Mouse (Mus musculus) natural killer cell, adult 2 months (primary cell): ENCODE results near the gene Ccdc62.

ENCODE experiments used
- DNase-seq, 2 experiments: peaks; one replicate each; pipeline ENCODE4 v3.0.0; 2022; ENCODE audit warnings: low spot score in 2 of 2

Ccdc62 gene

GRCm38 (mm10) chr5:124001274-124001673, 70.8 kb downstream of the Ccdc62 start:
- no peak for DNase-seq

GRCm38 (mm10) chr5:124002876-124003275, 72.4 kb downstream of the Ccdc62 start:
- DNase-seq = no peak

DNA sequence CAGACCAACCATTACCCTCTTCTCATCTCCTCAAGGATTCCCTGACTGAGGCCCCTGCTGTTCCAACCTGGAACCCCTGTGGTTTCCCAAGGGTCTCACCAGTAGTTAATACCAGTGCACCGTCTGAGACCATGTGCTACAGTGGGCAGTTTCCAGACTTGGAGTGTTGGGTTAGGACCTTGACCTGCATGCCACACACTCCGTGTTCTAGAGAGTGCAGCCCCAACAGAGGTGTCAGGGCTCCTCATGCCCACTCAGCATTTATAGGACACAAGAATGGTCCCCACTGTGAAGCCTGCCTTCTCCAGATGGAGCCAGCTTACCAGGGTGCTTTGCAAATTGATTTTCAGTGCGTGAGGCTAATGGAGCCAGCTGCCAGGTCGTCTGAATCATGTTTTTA, 72.9 kb downstream of the Ccdc62 start:
- no peak for DNase-seq

DNA sequence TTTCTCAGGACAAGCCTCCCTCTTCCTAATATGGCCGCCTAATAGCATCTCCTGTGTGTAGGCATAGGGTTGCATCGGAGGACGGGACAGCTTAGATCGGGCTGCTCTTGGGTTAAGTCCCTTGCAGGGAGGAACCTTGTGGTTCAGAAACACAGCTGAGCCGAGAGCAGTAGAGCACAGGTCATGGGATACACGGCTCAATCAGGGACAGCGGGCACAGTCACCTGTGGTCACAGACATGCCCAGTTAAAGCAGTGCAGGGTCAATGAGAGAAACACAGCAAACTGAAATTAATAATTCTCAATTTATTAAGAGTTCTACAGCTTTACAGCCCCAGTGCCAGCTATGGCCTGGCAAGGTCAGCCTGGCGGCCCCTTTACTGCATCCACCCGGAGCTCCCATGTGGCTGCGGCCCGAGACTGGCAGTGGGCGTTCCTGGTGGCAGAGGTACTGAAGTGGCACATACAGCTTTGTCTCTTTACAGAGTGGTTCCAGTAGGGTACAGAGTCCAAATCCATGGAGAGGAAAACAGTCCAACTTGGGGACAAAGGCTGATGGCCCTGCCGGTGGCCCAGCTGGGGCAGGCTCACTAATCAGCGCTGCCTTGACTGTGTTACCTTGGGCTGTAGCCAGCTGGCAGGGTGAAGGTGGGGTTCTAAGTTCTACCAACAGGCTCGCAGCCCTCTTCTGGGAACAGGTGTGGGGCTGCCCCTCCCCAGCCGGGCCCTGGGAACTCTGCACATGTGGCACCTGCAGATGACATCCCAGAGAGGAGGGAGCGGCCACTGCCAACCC, 74.1 kb downstream of the Ccdc62 start:
- DNase-seq = no peak

DNA sequence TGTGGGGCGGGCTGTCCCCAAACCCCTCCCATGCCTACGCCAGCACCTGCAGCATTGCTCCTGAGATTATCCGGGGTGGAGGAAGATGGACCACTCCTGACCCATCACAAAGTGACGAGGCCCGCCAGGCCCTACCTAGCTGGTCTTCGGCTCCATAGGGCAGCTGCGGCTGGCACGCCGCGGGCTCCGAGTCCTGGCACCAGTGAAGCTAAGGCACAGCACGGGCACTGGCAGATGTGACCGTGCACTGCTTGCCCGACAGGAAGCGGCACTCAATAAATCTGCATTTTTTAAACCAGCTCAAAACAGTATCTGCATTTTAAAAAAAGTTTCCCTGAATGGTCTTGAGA, 74.6 kb downstream of the Ccdc62 start:
- DNase-seq = no peak

- DNase-seq = no peak
Measured at GRCm38 (mm10) chr5:124005591-124005990, 75.1 kb downstream of the Ccdc62 start.

- no peak for DNase-seq
Measured at GRCm38 (mm10) chr5:124006082-124006873, 75.8 kb downstream of the Ccdc62 start.

- DNase-seq = peak; percentile 62 to 63
Measured at GRCm38 (mm10) chr5:124006891-124007491, 76.5 kb downstream of the Ccdc62 start.

DNA sequence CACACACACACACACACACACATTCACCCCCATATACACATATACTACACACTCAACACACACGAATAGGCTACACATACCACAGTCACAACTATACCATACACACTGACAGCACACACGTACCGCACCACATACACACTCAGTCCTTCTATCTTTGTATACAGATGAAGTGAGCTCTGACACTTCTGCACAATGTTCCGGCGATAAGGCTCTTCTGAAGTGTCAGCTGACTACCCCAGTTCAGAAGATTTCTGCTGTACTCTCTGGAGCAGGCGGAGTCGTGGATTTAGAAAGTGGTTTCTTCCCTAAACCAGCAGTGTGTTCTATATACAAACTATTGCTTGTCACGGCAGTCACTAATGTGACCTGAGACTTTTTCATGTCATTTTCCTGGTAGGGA, 79.6 kb downstream of the Ccdc62 start:
- DNase-seq = no peak

- DNase-seq = no peak
Measured at GRCm38 (mm10) chr5:124010910-124011655, 80.6 kb downstream of the Ccdc62 start.

- peak in 1 of 2 experiments; percentile 43 for DNase-seq
Measured at GRCm38 (mm10) chr5:124011927-124012326, 81.4 kb downstream of the Ccdc62 start.

DNA sequence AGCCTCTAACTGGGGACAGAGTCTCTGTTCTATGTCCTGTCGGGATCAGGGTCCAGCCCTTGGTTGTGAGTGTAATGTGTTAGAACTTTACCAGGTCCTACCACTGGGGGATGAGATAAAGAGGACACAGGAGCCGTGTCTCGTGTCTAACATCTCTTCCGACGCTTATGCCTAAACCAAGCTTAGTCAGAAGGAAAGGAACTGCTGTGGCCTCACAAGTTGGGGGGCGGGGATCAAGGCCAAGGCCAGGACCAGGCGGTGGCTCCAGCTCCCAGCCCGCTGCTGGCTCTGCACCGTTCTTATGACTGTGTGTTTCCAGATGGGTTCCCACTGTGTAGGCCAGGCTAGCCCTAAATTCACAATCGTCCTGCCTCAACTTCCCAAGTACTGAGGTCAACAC, 82.4 kb downstream of the Ccdc62 start:
- DNase-seq = no peak

- peak in 1 of 2 experiments; percentile 44 for DNase-seq
Measured at GRCm38 (mm10) chr5:124013747-124014146, 83.3 kb downstream of the Ccdc62 start.

DNA sequence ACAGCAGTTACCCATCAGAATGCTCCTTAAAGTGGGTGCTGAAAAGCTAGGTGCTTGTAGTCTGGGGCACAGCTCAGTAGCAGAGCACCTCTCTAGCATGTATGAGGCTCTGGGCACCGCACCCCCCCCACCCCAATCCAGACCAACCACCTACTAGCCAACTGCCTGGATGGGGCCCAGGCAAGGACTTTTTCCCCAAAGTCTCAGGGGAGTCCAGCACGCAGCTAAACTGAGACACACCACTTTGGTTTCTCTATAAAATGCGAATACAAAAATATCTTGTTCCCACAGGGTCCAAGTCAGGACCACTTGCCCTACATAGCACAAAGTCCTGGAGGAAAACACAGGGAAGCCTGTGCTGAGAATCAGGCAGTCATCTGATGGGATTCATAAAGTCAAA, 83.7 kb downstream of the Ccdc62 start:
- no peak for DNase-seq

DNA sequence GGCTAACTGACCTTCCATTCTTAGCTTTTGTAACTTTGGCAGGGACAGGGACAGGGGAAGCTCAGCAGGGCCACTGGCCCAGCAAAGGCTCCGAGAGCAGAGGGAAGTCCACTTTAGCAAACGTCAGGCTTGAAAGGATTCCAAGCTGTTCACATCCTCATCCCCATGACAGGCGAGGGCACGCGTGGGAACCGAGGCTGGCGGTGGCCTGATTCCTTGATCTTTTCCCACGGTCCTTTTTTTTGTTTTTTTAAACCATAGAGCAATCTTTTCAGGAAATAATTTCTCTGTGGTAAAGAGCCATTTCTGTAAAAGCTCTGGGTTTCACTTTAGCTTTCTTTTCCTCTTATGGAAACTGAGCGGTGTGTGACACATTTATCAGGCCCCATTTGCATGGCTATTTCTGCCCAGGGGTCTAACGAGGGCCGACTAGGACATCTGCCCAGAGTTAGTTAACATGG, 84.3 kb downstream of the Ccdc62 start:
- DNase-seq = no peak

- DNase-seq = no peak
Measured at GRCm38 (mm10) chr5:124015727-124016126, 85.2 kb downstream of the Ccdc62 start.

GRCm38 (mm10) chr5:124016291-124016821, 85.9 kb downstream of the Ccdc62 start:
- DNase-seq = peak; percentile 59 to 70

DNA sequence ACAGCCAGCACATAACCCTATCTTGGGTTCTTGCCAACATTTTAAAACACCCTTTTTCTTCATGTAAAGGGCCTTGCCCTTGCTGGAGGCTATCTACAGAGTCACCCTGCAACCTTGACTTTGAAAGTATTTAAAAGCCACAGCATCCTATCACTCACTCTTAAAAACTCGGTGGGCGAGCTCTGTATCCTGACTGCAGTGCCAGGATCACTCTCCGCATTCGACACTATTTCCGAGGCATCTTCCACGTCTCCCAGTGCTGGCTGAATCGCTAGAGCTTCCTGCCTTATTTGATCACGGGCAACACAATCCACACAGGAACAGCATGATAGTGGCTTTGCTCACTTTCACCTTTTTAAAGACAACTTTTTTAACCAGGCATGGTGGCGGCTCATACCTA, 87.5 kb downstream of the Ccdc62 start:
- DNase-seq = no peak

GRCm38 (mm10) chr5:124018651-124019050, 88.2 kb downstream of the Ccdc62 start:
- DNase-seq = no peak
